Mouse (Mus musculus) lung, postnatal 0 days (tissue): ENCODE results near the gene Pmm2.

ENCODE experiments used
- CTCF ChIP-seq: IDR thresholded peaks from 2 replicates; pipeline ENCODE4 v1.5.1; 2016; ENCODE audit warnings: antibody characterized with exemption, mild to moderate bottlenecking
- EP300 ChIP-seq: IDR thresholded peaks from 2 replicates; pipeline ENCODE4 v1.6.1; 2016; ENCODE audit warnings: antibody characterized with exemption, mild to moderate bottlenecking, control low read depth

- no peak for TF ChIP-seq CTCF
- no peak for TF ChIP-seq EP300
Measured at GRCm38 (mm10) chr16:8680470-8680869, 43.0 kb downstream of the Pmm2 start, which contains the start of gene Gm5767.
